Mouse (Mus musculus) megakaryocyte, embryonic 14.5 days (primary cell): Measurements from ENCODE around the gene Plcd1.

Experiments used
- FLI1 ChIP-seq: IDR thresholded peaks from 2 replicates; pipeline ENCODE4 v1.6.1; 2012; ENCODE audit warnings: low read length, inconsistent platforms, mixed read lengths
- GATA1 ChIP-seq: IDR thresholded peaks from 3 replicates; pipeline ENCODE4 v1.6.1; 2012; ENCODE audit warnings: mixed read lengths, low read length, inconsistent platforms, borderline replicate concordance

DNA sequence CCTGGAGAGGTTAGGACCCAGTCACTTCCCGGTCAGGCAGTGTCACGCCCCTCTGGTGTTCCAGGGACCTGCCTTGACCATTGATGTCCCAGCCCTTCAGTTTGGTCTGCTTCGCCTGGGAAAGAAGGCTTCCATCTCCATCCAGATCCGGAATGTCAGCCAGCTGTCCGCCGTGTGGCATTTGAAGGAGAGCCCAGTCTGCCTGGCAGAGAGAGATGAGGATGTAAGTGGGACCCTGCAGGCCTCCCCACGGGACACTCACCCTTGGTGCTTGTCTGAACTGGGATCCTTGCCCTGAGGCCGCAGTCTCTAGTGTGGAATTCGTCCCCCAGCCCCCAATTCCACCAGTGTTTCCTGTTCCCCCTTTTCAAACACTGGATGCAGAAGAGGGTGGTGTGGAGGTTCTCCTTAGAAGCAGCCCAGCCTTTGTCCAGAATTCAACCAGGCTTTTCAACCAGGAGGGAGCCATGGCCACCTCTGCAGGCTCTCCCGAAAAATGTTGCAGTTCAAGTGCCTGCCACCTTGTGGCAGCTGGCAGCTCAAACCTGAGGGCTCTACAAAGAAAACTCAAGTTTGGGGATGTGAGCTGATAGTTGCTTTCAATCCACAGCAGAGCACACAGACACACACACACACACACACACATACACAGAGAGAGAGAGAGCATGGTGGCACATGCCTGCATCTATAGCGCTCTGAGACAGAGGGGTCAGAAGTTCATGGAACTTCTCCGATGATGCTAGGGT, 35.3 kb upstream of the Plcd1 start:
- TF ChIP-seq GATA1 (no peak), FLI1 (no peak)
